Mouse (Mus musculus): Measurements from ENCODE around the gene Lipc. TPM values are rescaled to one million over a fixed set of nuclear protein-coding genes. Genes with fewer than 3 reads are reported as not detected.

Gene Lipc
- polyA plus RNA-seq, 2 experiments, result 0.38 TPM; not detected in 1

DNA sequence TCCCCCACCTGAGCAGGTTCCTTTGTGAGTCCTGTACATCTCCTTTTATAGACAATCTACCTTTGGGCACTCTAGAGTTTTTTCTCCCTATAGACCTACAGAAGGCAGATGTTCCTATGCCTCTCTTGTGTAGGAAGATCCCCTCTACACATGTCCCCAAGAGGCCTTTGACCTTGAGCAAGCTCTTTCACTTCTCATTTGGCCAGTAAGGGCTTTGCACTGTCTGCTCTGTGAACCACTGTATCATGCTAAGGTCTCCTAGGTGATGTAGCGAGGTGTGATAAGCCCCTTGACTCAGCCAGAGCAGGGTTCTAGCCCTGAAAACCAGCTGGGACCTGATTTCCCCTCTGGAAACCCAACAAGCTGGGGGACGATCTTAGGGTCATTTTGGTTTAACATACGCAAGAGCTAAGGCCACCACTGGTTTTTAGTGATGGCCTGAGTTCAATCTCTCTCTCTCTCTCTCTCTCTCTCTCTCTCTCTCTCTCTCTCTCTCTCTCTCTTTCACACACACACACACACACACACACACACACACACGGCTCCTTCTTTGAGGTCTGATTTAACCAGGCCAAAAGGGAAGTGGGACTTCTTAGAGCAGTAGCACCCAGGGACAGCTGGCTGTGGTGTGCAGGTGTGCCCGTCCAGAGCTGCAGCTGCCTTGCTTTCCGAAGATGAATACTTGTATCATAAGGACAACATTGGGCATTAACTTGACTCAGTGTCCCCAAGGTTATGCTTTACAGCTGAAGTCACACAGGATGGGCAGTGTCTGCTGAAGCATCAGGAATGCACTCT is 118.7 kb downstream of the Lipc start:
- no peak for TF ChIP-seq POLR2A (IDR thresholded peaks at IDR 0.05; ENCODE audit: borderline replicate concordance, extremely low read depth, insufficient read depth, insufficient read length)
- Histone ChIP-seq H3K9ac (ENCODE audit: low read depth, low read length, severe bottlenecking) (no peak overlapping the region), H3K4me1 (ENCODE audit: control insufficient read depth, insufficient read depth, low read length) (no peaks in the 10 kb centered on the region), H3K36me3 (ENCODE audit: control insufficient read depth, insufficient read depth, low read length) (no peaks in the 10 kb centered on the region), H3K4me2 (replicated peaks; ENCODE audit: low read depth, low read length, severe bottlenecking) (no peak overlapping the region), H3K27ac (replicated peaks; ENCODE audit: low read depth, low read length) (no peak overlapping the region), H3K9me3 (ENCODE audit: control insufficient read depth, low read length) (no peaks in the 10 kb centered on the region), H3K4me3 (replicated peaks; ENCODE audit: low read length) (no peak overlapping the region), H3K27me3 (ENCODE audit: control insufficient read depth, insufficient read depth, low read length) (no peaks in the 10 kb centered on the region)
- 87% methylated on average over 6 of the region's 6 CpGs for WGBS
- DNase-seq (ENCODE audit: low spot score), result no peak
- ATAC-seq (ENCODE audit: low FRiP score, low read depth), result no peak

DNA sequence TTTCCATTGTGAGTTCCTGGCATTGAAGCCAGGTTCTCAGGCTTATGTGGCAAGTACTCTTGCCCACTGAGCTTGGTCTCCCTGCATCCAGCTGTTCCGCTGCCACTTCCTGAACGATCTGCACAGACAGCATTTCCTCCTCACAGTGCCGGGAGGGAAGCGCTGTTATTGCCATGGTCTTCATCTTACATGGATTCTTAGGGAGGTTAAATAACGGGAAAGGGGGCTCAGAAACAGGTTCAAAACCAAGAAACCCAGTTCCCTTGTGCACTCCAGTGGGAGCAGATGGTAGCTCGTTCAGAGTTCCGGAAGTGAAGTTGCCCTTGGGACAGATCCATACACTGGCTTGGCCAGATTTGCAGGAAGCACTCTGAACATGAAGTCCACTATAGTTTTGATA is 119.8 kb downstream of the Lipc start:
- ATAC-seq (ENCODE audit: low FRiP score, low read depth), result no peak
- Histone ChIP-seq H3K4me2 (replicated peaks; ENCODE audit: low read depth, low read length, severe bottlenecking) (no peak overlapping the region), H3K4me1 (ENCODE audit: control insufficient read depth, insufficient read depth, low read length) (no peaks in the 10 kb centered on the region), H3K9ac (ENCODE audit: low read depth, low read length, severe bottlenecking) (no peak overlapping the region), H3K9me3 (ENCODE audit: control insufficient read depth, low read length) (no peaks in the 10 kb centered on the region), H3K27ac (replicated peaks; ENCODE audit: low read depth, low read length) (no peak overlapping the region), H3K36me3 (ENCODE audit: control insufficient read depth, insufficient read depth, low read length) (no peaks in the 10 kb centered on the region), H3K4me3 (replicated peaks; ENCODE audit: low read length) (no peak overlapping the region), H3K27me3 (ENCODE audit: control insufficient read depth, insufficient read depth, low read length) (no peaks in the 10 kb centered on the region)
- 66% methylated on average over 7 of the region's 7 CpGs for WGBS
- no peak for TF ChIP-seq POLR2A (IDR thresholded peaks at IDR 0.05; ENCODE audit: borderline replicate concordance, extremely low read depth, insufficient read depth, insufficient read length)
- DNase-seq (ENCODE audit: low spot score), result no peak

DNA sequence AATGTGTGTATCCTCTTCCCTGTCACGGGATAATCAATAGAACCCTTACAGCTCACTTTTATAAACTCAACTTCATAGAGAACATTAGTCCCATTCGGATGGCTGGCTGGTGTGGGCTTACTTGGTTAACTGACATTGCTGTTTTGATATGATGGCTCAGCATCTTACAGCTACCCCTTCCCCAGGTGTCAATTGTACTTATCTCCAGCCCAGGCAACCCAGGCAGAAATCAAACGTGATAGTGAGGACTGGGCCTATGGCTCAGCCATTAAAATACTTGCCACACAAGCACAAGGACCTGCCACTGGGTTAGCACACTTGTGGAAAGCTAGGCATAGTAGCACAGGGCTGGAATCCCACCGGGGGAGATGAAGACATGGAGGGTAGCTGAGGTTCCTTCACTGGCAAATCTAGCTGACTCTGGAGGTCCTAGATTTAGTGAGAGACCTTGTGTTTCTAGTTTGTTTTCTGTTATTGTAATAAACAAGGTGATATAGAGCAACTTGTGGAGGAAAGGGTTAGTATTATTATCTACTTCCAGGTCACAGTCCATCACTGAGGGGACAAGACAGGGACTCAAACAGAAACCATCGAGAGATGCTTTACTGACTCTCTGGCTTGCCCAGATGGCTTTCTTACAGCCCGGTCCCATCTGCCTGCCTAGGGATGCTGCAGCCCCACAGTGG is 121.0 kb downstream of the Lipc start:
- Histone ChIP-seq H3K9ac (ENCODE audit: low read depth, low read length, severe bottlenecking) (no peak overlapping the region), H3K27me3 (ENCODE audit: control insufficient read depth, insufficient read depth, low read length) (no peaks in the 10 kb centered on the region), H3K27ac (replicated peaks; ENCODE audit: low read depth, low read length) (no peak overlapping the region), H3K9me3 (ENCODE audit: control insufficient read depth, low read length) (no peaks in the 10 kb centered on the region), H3K4me3 (replicated peaks; ENCODE audit: low read length) (no peak overlapping the region), H3K36me3 (ENCODE audit: control insufficient read depth, insufficient read depth, low read length) (no peaks in the 10 kb centered on the region), H3K4me1 (ENCODE audit: control insufficient read depth, insufficient read depth, low read length) (no peaks in the 10 kb centered on the region), H3K4me2 (replicated peaks; ENCODE audit: low read depth, low read length, severe bottlenecking) (no peak overlapping the region)
- DNase-seq (ENCODE audit: low spot score) (no peak), ATAC-seq (ENCODE audit: low FRiP score, low read depth) (no peak)
- WGBS, result 73% methylated on average over 6 of the region's 6 CpGs
- no peak for TF ChIP-seq POLR2A (IDR thresholded peaks at IDR 0.05; ENCODE audit: borderline replicate concordance, extremely low read depth, insufficient read depth, insufficient read length)

DNA sequence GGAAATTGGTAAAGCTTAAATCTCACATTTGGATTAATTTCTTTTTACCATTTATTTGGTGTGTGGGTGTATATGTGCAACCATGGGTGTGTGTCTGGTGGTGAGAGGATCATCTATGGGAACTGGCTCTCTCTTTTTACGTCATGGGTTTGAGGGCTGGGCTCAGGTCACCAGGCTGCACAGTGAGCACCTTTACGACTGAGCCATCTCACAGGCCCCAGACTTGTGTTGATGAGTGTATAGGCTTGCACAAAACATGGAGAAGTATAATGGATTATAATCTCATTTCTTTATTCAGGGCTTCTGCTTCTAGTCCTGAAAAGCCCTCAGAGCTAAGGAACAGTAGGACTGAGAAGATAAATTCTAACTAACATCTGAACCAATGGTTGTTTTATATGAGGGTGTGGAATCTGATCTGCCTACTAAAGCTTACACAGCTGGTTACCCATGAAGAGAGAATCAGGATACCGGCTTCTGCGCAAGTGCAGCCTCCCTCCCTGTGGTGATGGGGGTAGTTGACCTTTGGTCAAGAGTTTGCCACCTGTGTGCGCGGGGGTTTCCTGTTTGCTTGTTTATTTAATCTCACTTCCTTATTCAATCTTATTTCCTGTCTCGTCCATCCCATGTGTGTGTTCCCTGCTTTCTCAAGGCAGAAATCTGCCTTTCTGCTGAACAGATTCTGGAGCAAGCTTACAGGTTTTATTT is 122.1 kb downstream of the Lipc start:
- no peak for DNase-seq (ENCODE audit: low spot score)

DNA sequence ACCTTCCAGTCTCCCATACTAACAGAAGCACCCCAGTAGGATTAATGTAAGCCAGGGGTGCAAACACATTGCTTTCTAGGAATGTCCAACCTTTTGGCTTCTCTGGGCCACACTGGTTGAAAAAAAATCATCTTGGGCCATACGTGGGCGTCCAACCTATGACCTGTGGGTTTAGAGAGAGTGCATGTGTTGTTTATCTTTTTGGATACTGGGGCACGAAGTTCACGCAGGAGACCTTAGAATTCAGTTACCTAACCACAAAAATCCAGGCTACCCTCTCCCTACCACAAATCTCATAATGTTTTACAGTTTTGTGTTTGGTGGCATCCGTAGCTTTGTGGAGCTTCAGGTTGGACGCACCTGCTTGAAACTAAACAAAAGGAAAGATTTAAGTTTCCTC is 124.1 kb downstream of the Lipc start:
- Histone ChIP-seq H3K4me2 (replicated peaks; ENCODE audit: low read depth, low read length, severe bottlenecking) (no peak overlapping the region), H3K4me1 (ENCODE audit: control insufficient read depth, insufficient read depth, low read length) (no peaks in the 10 kb centered on the region), H3K9me3 (ENCODE audit: control insufficient read depth, low read length) (no peaks in the 10 kb centered on the region), H3K27ac (replicated peaks; ENCODE audit: low read depth, low read length) (no peak overlapping the region), H3K27me3 (ENCODE audit: control insufficient read depth, insufficient read depth, low read length) (no peaks in the 10 kb centered on the region), H3K9ac (ENCODE audit: low read depth, low read length, severe bottlenecking) (no peak overlapping the region), H3K36me3 (ENCODE audit: control insufficient read depth, insufficient read depth, low read length) (no peaks in the 10 kb centered on the region), H3K4me3 (replicated peaks; ENCODE audit: low read length) (no peak overlapping the region)
- ATAC-seq (ENCODE audit: low FRiP score, low read depth) (no peak), DNase-seq (ENCODE audit: low spot score) (no peak)
- 86% methylated on average over 6 of the region's 6 CpGs for WGBS
- no peak for TF ChIP-seq POLR2A (IDR thresholded peaks at IDR 0.05; ENCODE audit: borderline replicate concordance, extremely low read depth, insufficient read depth, insufficient read length)

More for the DNA sequence above, 122.1 kb downstream of the Lipc start:
- no peak for TF ChIP-seq POLR2A (IDR thresholded peaks at IDR 0.05; ENCODE audit: borderline replicate concordance, extremely low read depth, insufficient read depth, insufficient read length)
- H3K4me2 ChIP-seq (replicated peaks; ENCODE audit: low read depth, low read length, severe bottlenecking), result no peak overlapping the region
- ATAC-seq (ENCODE audit: low FRiP score, low read depth), result no peak
- H3K27ac ChIP-seq (replicated peaks; ENCODE audit: low read depth, low read length), result no peak overlapping the region
- 55% methylated on average over 7 of the region's 7 CpGs for WGBS
- no peaks in the 10 kb centered on the region for H3K4me1 ChIP-seq (ENCODE audit: control insufficient read depth, insufficient read depth, low read length)
- no peaks in the 10 kb centered on the region for H3K27me3 ChIP-seq (ENCODE audit: control insufficient read depth, insufficient read depth, low read length)
- no peaks in the 10 kb centered on the region for H3K36me3 ChIP-seq (ENCODE audit: control insufficient read depth, insufficient read depth, low read length)
- no peaks in the 10 kb centered on the region for H3K9me3 ChIP-seq (ENCODE audit: control insufficient read depth, low read length)
- no peak overlapping the region for H3K9ac ChIP-seq (ENCODE audit: low read depth, low read length, severe bottlenecking)
- no peak overlapping the region for H3K4me3 ChIP-seq (replicated peaks; ENCODE audit: low read length)

All from limb, embryonic 14.5 days (tissue).